Mouse (Mus musculus): ENCODE measurements around the gene Cald1. TPM values are rescaled to one million over a fixed set of nuclear protein-coding genes. Genes with fewer than 3 reads are reported as not detected.

Gene Cald1
- polyA plus RNA-seq, 1 experiment from 2014 or later: 66.1 TPM

- Histone ChIP-seq H3K4me3 (ENCODE audit: low read length) (no peak overlapping the region), H3K27me3 (replicated peaks; ENCODE audit: control insufficient read depth, insufficient read depth, low read length) (no peaks in the 10 kb centered on the region), H3K4me2 (ENCODE audit: low read length) (no peak overlapping the region), H3K9ac (ENCODE audit: low read depth, low read length) (no peak overlapping the region), H3K9me3 (ENCODE audit: control insufficient read depth, low read length) (no peaks in the 10 kb centered on the region), H3K4me1 (ENCODE audit: control insufficient read depth, insufficient read depth, low read depth, low read length) (no peaks in the 10 kb centered on the region), H3K36me3 (ENCODE audit: control insufficient read depth, insufficient read depth, low read length) (no peaks in the 10 kb centered on the region), H3K27ac (ENCODE audit: low read depth, low read length) (no peak overlapping the region)
- 86% methylated on average over 8 of the region's 8 CpGs for WGBS
- ATAC-seq: no peak
Measured at GRCm38 (mm10) chr6:34626586-34627245, 28.4 kb downstream of the Cald1 start.

- Histone ChIP-seq H3K4me3 (ENCODE audit: low read length) (no peak overlapping the region), H3K4me2 (ENCODE audit: low read length) (no peak overlapping the region), H3K9ac (ENCODE audit: low read depth, low read length) (no peak overlapping the region), H3K27ac (ENCODE audit: low read depth, low read length) (no peak overlapping the region), H3K36me3 (ENCODE audit: control insufficient read depth, insufficient read depth, low read length) (no peaks in the 10 kb centered on the region), H3K9me3 (ENCODE audit: control insufficient read depth, low read length) (no peaks in the 10 kb centered on the region), H3K27me3 (replicated peaks; ENCODE audit: control insufficient read depth, insufficient read depth, low read length) (no peaks in the 10 kb centered on the region), H3K4me1 (ENCODE audit: control insufficient read depth, insufficient read depth, low read depth, low read length) (no peaks in the 10 kb centered on the region)
- WGBS: 56% methylated on average over 1 of the region's 1 CpGs
- no peak for ATAC-seq
Measured at GRCm38 (mm10) chr6:34628131-34628530, 29.8 kb downstream of the Cald1 start.

- Histone ChIP-seq H3K36me3 (ENCODE audit: control insufficient read depth, insufficient read depth, low read length) (no peaks in the 10 kb centered on the region), H3K9ac (ENCODE audit: low read depth, low read length) (no peak overlapping the region), H3K4me3 (ENCODE audit: low read length) (no peak overlapping the region), H3K4me2 (ENCODE audit: low read length) (no peak overlapping the region), H3K9me3 (ENCODE audit: control insufficient read depth, low read length) (no peaks in the 10 kb centered on the region), H3K27me3 (replicated peaks; ENCODE audit: control insufficient read depth, insufficient read depth, low read length) (no peaks in the 10 kb centered on the region), H3K27ac (ENCODE audit: low read depth, low read length) (no peak overlapping the region), H3K4me1 (ENCODE audit: control insufficient read depth, insufficient read depth, low read depth, low read length) (no peaks in the 10 kb centered on the region)
- ATAC-seq: no peak
- WGBS: 73% methylated on average over 3 of the region's 3 CpGs
Measured at GRCm38 (mm10) chr6:34633776-34634175, 35.5 kb downstream of the Cald1 start.

DNA sequence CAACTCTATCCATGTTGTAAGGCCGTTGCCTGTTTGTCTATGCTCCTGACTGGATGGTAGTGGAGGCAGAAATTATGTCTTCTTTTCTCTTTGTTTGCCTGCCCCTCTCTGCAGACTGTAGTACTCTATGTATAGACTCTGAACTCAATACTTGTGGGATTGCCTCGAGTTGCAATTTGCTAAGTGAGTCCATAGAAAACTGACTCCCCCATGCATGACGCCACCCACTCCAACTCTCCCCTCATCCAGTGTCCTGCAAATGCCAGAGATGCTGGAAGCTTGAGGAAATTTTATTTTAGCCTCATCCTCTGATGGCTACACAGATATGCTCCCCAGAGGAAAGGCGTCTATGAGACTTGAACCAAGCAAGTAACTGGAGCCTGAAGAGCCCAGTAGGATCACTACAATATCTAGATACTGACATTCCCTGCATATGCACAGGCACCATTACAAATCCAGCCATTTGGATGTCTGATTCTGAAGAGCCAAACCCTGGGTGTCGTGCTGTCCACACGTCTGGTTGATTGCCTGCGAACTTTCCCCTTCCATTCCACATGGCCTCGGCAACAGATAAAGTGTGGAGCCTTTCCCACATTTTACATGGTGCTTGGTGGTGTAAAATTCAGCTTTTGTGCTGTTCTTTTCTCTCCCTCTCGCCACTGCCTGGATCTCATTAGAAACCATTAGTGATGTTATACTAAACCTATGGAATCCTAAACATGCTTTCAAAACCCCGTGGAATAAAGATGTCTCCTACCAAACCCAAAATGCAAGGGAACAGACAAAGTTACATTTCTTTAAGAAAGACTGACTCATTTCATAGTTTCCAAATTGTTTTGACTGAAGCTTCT lies 39.5 kb downstream of the Cald1 start:
- Histone ChIP-seq H3K9me3 (ENCODE audit: control insufficient read depth, low read length) (no peaks in the 10 kb centered on the region), H3K27me3 (replicated peaks; ENCODE audit: control insufficient read depth, insufficient read depth, low read length) (no peaks in the 10 kb centered on the region), H3K9ac (ENCODE audit: low read depth, low read length) (no peak overlapping the region), H3K4me1 (ENCODE audit: control insufficient read depth, insufficient read depth, low read depth, low read length) (no peaks in the 10 kb centered on the region), H3K4me2 (ENCODE audit: low read length) (no peak overlapping the region), H3K27ac (ENCODE audit: low read depth, low read length) (no peak overlapping the region), H3K4me3 (ENCODE audit: low read length) (no peak overlapping the region), H3K36me3 (ENCODE audit: control insufficient read depth, insufficient read depth, low read length) (no peaks in the 10 kb centered on the region)
- no peak for ATAC-seq
- WGBS: 54% methylated on average over 10 of the region's 10 CpGs

DNA sequence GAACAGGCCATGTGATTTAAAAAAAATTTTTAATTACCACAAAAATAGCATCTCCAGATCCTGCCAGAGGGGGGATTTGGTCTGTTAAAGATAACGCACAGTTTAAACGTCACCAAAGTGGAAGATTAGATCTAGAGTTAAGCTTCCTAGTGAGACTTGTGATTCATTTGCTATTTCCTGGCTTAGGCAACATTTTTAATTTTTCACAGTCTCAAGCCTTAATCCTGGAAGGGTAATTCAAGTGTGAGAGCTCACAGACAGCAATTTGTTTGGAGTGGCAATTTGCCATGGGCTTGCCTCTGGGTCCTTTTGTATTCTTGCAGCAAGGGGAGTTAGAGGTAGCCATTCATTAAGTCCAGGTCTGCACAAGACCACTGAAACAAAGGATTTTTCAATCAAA lies 40.4 kb downstream of the Cald1 start:
- H3K4me2 ChIP-seq (ENCODE audit: low read length): no peak overlapping the region

DNA sequence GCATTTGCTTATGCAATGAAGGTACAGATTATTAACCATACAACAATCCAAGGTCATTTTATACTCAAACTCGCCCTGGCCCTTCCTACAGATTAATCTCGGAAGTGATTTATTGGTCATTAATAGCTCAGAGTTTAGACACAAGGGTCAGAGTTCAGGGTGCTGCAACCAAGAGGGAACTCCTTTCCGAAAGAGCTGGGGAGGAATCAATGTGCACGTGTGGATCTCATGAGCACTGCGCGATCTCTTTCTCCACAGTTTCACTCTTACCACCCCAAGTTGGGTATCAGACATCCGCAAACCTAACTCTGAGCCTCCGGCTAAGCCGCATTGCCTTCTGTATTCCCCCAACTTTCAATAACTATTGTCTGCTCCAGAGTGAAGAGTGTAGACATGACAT lies 41.9 kb downstream of the Cald1 start:
- no peak for ATAC-seq
- H3K4me2 ChIP-seq (ENCODE audit: low read length): no peak overlapping the region
- H3K4me3 ChIP-seq (ENCODE audit: low read length): no peak overlapping the region
- no peaks in the 10 kb centered on the region for H3K36me3 ChIP-seq (ENCODE audit: control insufficient read depth, insufficient read depth, low read length)
- H3K27ac ChIP-seq (ENCODE audit: low read depth, low read length): no peak overlapping the region
- H3K9me3 ChIP-seq (ENCODE audit: control insufficient read depth, low read length): no peaks in the 10 kb centered on the region
- no peaks in the 10 kb centered on the region for H3K27me3 ChIP-seq (replicated peaks; ENCODE audit: control insufficient read depth, insufficient read depth, low read length)
- no peaks in the 10 kb centered on the region for H3K4me1 ChIP-seq (ENCODE audit: control insufficient read depth, insufficient read depth, low read depth, low read length)
- no peak overlapping the region for H3K9ac ChIP-seq (ENCODE audit: low read depth, low read length)
- WGBS: 85% methylated on average over 9 of the region's 9 CpGs

More for the DNA sequence above, 40.4 kb downstream of the Cald1 start:
- H3K4me3 ChIP-seq (ENCODE audit: low read length): no peak overlapping the region
- no peaks in the 10 kb centered on the region for H3K9me3 ChIP-seq (ENCODE audit: control insufficient read depth, low read length)
- no peak for ATAC-seq
- no peaks in the 10 kb centered on the region for H3K36me3 ChIP-seq (ENCODE audit: control insufficient read depth, insufficient read depth, low read length)
- H3K4me1 ChIP-seq (ENCODE audit: control insufficient read depth, insufficient read depth, low read depth, low read length): no peaks in the 10 kb centered on the region
- no peak overlapping the region for H3K27ac ChIP-seq (ENCODE audit: low read depth, low read length)
- 34% methylated on average over 2 of the region's 2 CpGs for WGBS
- H3K9ac ChIP-seq (ENCODE audit: low read depth, low read length): no peak overlapping the region
- no peaks in the 10 kb centered on the region for H3K27me3 ChIP-seq (replicated peaks; ENCODE audit: control insufficient read depth, insufficient read depth, low read length)

- H3K4me1 ChIP-seq (ENCODE audit: control insufficient read depth, insufficient read depth, low read depth, low read length): no peaks in the 10 kb centered on the region
- no peak overlapping the region for H3K27ac ChIP-seq (ENCODE audit: low read depth, low read length)
- no peaks in the 10 kb centered on the region for H3K27me3 ChIP-seq (replicated peaks; ENCODE audit: control insufficient read depth, insufficient read depth, low read length)
- ATAC-seq: no peak
- H3K9ac ChIP-seq (ENCODE audit: low read depth, low read length): no peak overlapping the region
- no peak overlapping the region for H3K4me2 ChIP-seq (ENCODE audit: low read length)
- H3K9me3 ChIP-seq (ENCODE audit: control insufficient read depth, low read length): no peaks in the 10 kb centered on the region
- H3K36me3 ChIP-seq (ENCODE audit: control insufficient read depth, insufficient read depth, low read length): no peaks in the 10 kb centered on the region
- H3K4me3 ChIP-seq (ENCODE audit: low read length): no peak overlapping the region
Measured at GRCm38 (mm10) chr6:34641081-34641480, 42.8 kb downstream of the Cald1 start.

GRCm38 (mm10) chr6:34642075-34642547 lies 43.8 kb downstream of the Cald1 start:
- Histone ChIP-seq H3K4me2 (ENCODE audit: low read length) (no peak overlapping the region), H3K27ac (ENCODE audit: low read depth, low read length) (no peak overlapping the region), H3K9ac (ENCODE audit: low read depth, low read length) (no peak overlapping the region), H3K27me3 (replicated peaks; ENCODE audit: control insufficient read depth, insufficient read depth, low read length) (no peaks in the 10 kb centered on the region), H3K9me3 (ENCODE audit: control insufficient read depth, low read length) (no peaks in the 10 kb centered on the region), H3K36me3 (ENCODE audit: control insufficient read depth, insufficient read depth, low read length) (no peaks in the 10 kb centered on the region), H3K4me3 (ENCODE audit: low read length) (no peak overlapping the region), H3K4me1 (ENCODE audit: control insufficient read depth, insufficient read depth, low read depth, low read length) (no peaks in the 10 kb centered on the region)
- ATAC-seq: no peak
- 88% methylated on average over 5 of the region's 5 CpGs for WGBS

DNA sequence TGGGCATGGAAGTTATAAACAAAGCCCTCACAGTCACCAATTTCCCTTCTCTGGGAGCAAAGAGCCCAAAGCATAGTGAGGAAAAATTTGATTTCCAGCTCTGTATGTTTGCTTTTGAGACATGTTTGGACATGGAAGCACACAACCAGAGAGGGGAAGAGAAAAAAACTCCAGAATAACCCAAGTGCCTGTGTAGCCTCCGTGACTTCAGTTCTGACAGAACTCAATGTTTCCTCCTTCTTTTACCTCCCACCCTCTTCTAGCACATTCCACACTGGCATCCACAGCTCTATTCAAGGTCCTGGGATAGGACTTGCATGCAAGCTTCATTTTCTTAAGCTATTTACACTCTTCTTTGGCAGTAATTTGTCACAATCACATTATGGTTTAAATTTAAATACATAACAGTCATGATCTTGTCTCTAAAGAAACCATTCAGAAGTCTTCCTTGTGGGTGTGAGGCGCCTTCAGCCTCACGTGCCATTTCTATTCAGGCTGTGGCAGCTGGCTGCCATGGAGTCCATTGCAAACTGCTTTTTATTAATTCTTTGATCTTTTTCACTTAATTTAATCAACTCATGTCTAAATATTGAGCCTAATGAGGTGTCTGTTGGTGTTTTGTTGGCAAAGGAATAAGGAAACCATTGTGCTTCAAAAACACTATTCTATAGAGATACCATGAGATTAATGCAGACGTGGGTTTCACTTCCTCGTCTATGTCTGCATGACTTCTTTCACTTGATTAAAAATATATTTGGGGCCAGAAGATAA lies 49.9 kb downstream of the Cald1 start:
- Histone ChIP-seq H3K27ac (ENCODE audit: low read depth, low read length) (no peak overlapping the region), H3K4me2 (ENCODE audit: low read length) (no peak overlapping the region), H3K4me1 (ENCODE audit: control insufficient read depth, insufficient read depth, low read depth, low read length) (no peaks in the 10 kb centered on the region; the same call in 1 of the 2 replicates), H3K9ac (ENCODE audit: low read depth, low read length) (no peak overlapping the region), H3K9me3 (ENCODE audit: control insufficient read depth, low read length) (no peaks in the 10 kb centered on the region), H3K4me3 (ENCODE audit: low read length) (no peak overlapping the region), H3K36me3 (ENCODE audit: control insufficient read depth, insufficient read depth, low read length) (no peaks in the 10 kb centered on the region), H3K27me3 (replicated peaks; ENCODE audit: control insufficient read depth, insufficient read depth, low read length) (no peaks in the 10 kb centered on the region)
- 51% methylated on average over 5 of the region's 5 CpGs for WGBS
- ATAC-seq: no peak
